Mouse (Mus musculus) heart, postnatal 0 days (tissue): ENCODE results near the gene Zmynd11. TPM values are rescaled to one million over a fixed set of nuclear protein-coding genes. Genes with fewer than 3 reads are reported as not detected.

Experiments used
- ATAC-seq: fragments of 200-750 bp; cut with Nextera tagmentation; 2 replicates; pipeline ENCODE4 v1.8.0; 2017; ENCODE audit warnings: low read depth, moderate number of reproducible peaks, moderate library complexity; ENCODE audit not compliant: insufficient read depth
- DNase-seq: peaks from one replicate; pipeline ENCODE4 v3.0.0-alpha.2; 2016; ENCODE audit warnings: low spot score
- H3K27ac ChIP-seq: fragments of 300-500 bp; sonication (generic); 2 replicates; pipeline ENCODE4 v1.5.1; 2014; ENCODE audit warnings: low read depth, mild to moderate bottlenecking
- H3K27me3 ChIP-seq: fragments of 300-500 bp; sonication (generic); 2 replicates; pipeline ENCODE4 v1.6.1; 2014; ENCODE audit warnings: low read length, mixed read lengths; ENCODE audit not compliant: control insufficient read depth, insufficient read depth
- H3K36me3 ChIP-seq: fragments of 300-500 bp; sonication (generic); replicated peaks from 2 replicates; pipeline ENCODE4 v1.6.1; 2014; ENCODE audit warnings: low read length, mixed read lengths; ENCODE audit not compliant: control insufficient read depth, insufficient read depth
- H3K4me1 ChIP-seq: fragments of 300-500 bp; sonication (generic); 2 replicates; pipeline ENCODE4 v1.6.1; 2014; ENCODE audit warnings: antibody characterized with exemption; ENCODE audit not compliant: control insufficient read depth, insufficient read depth
- H3K4me2 ChIP-seq: fragments of 300-500 bp; sonication (generic); 2 replicates; pipeline ENCODE4 v1.6.1; 2014; ENCODE audit warnings: low read depth, mild to moderate bottlenecking, low read length, moderate library complexity
- H3K4me3 ChIP-seq: fragments of 300-500 bp; sonication (generic); 2 replicates; pipeline ENCODE4 v1.5.1; 2014; ENCODE audit warnings: low read depth, low read length
- H3K9ac ChIP-seq: fragments of 300-500 bp; sonication (generic); replicated peaks from 2 replicates; pipeline ENCODE4 v1.6.1; 2014; ENCODE audit warnings: low read depth, low read length, mixed read lengths
- H3K9me3 ChIP-seq: fragments of 300-500 bp; sonication (generic); replicated peaks from 2 replicates; pipeline ENCODE4 v1.6.1; 2016; ENCODE audit warnings: low read length; ENCODE audit not compliant: control insufficient read depth
- CTCF ChIP-seq: IDR thresholded peaks from 2 replicates; pipeline ENCODE4 v1.5.1; 2016; ENCODE audit warnings: antibody characterized with exemption, control low read depth, low read depth
- EP300 ChIP-seq: IDR thresholded peaks from 2 replicates; pipeline ENCODE4 v1.6.1; 2016; ENCODE audit warnings: antibody characterized with exemption, low read depth
- WGBS: fragments of 180-500 bp; shearing (Covaris S2); extraction: QIAGEN DNeasy Blood & Tissue Kit; methylation state at CpG from one replicate; pipeline ENCODE4 v1.1.7; 2014; 5-methylcytosine and 5-hydroxymethylcytosine counted together
- polyA plus RNA-seq: library from polyadenylated mRNA; unstranded; fragments of >200 nt; fragmentation: Nextera tagmentation; extraction: Ambion mirVana; gene quantifications from 2 replicates; pipeline ENCODE4 v1.2.1, GENCODE M21; 2015
- total RNA-seq: library from RNA; depleted of rRNA; stranded (reverse); fragments of >200 nt; gene quantifications from 2 replicates; pipeline ENCODE4 v1.2.3, GENCODE M21; 2014; ENCODE audit warnings: low replicate concordance

Gene Zmynd11
- total and polyA plus RNA-seq, 2 experiments from 2014 or later, result 99.9 to 101 TPM

- peak; percentile 2 for ATAC-seq
- Histone ChIP-seq H3K27ac (peak overlapping the region; percentile 99), H3K4me2 (peak overlapping the region; percentile 78), H3K36me3 (no peaks in the 10 kb centered on the region), H3K4me3 (peak overlapping the region; percentile 99), H3K9ac (peak overlapping the region; percentile 100), H3K4me1 (peaks cover 53% of the 10 kb centered on the region), H3K9me3 (no peaks in the 10 kb centered on the region), H3K27me3 (no peaks in the 10 kb centered on the region)
- DNase-seq, result peak; percentile 27
- 3% methylated on average over 21 of the region's 21 CpGs for WGBS
- TF ChIP-seq EP300 (no peak), CTCF (no peak)
These were observed 1.9 kb downstream of the Zmynd11 start for GRCm38 (mm10) chr13:9763100-9763827.

- no peak for ATAC-seq
- Histone ChIP-seq H3K4me2 (no peak overlapping the region), H3K9ac (no peak overlapping the region), H3K36me3 (no peaks in the 10 kb centered on the region), H3K4me1 (peaks cover 34% of the 10 kb centered on the region), H3K4me3 (no peak overlapping the region), H3K27ac (no peak overlapping the region; the same call in 1 of the 2 replicates), H3K9me3 (no peaks in the 10 kb centered on the region), H3K27me3 (no peaks in the 10 kb centered on the region)
- no peak for DNase-seq
- WGBS, result 57% methylated on average over 6 of the region's 6 CpGs
- TF ChIP-seq EP300 (no peak), CTCF (no peak)
These were observed 5.1 kb downstream of the Zmynd11 start for GRCm38 (mm10) chr13:9760057-9760456.

GRCm38 (mm10) chr13:9757842-9758491, 7.2 kb downstream of the Zmynd11 start:
- no peaks in the 10 kb centered on the region for H3K9me3 ChIP-seq
- H3K4me3 ChIP-seq, result no peak overlapping the region
- DNase-seq, result no peak
- H3K9ac ChIP-seq, result no peak overlapping the region; the same call in 1 of the 2 replicates
- H3K27ac ChIP-seq, result peak overlapping the region; percentile 46
- no peak overlapping the region for H3K4me2 ChIP-seq
- H3K27me3 ChIP-seq, result no peaks in the 10 kb centered on the region
- ATAC-seq, result no peak
- H3K36me3 ChIP-seq, result no peaks in the 10 kb centered on the region
- TF ChIP-seq CTCF (no peak), EP300 (no peak)
- WGBS, result 58% methylated on average over 9 of the region's 9 CpGs
- peaks cover 32% of the 10 kb centered on the region for H3K4me1 ChIP-seq

- 48% methylated on average over 3 of the region's 3 CpGs for WGBS
- H3K9me3 ChIP-seq, result no peaks in the 10 kb centered on the region
- no peaks in the 10 kb centered on the region for H3K36me3 ChIP-seq
- no peaks in the 10 kb centered on the region for H3K27me3 ChIP-seq
- H3K9ac ChIP-seq, result no peak overlapping the region
- TF ChIP-seq EP300 (no peak), CTCF (no peak)
- no peak for DNase-seq
- peaks cover 18% of the 10 kb centered on the region for H3K4me1 ChIP-seq
- H3K4me2 ChIP-seq, result no peak overlapping the region
- no peak overlapping the region for H3K4me3 ChIP-seq
- ATAC-seq, result no peak
- no peak overlapping the region for H3K27ac ChIP-seq
These were observed 11.4 kb downstream of the Zmynd11 start for GRCm38 (mm10) chr13:9753706-9754105.

- 0 out of 2 replicates have a peak, but pooled peaks have one; percentile 36 for ATAC-seq
- 8% methylated on average over 1 of the region's 1 CpGs for WGBS
- H3K27ac ChIP-seq, result peak overlapping the region; percentile 39; the same call in 1 of the 2 replicates
These were observed 14.8 kb downstream of the Zmynd11 start for GRCm38 (mm10) chr13:9750320-9750719.

More at GRCm38 (mm10) chr13:9750320-9750719, 14.8 kb downstream of the Zmynd11 start:
- Histone ChIP-seq H3K27me3 (no peaks in the 10 kb centered on the region), H3K4me1 (peaks cover 18% of the 10 kb centered on the region), H3K4me3 (no peak overlapping the region), H3K36me3 (no peaks in the 10 kb centered on the region), H3K9ac (no peak overlapping the region), H3K4me2 (no peak overlapping the region), H3K9me3 (no peaks in the 10 kb centered on the region)
- TF ChIP-seq EP300, result no peak
- TF ChIP-seq CTCF, result no peak
- DNase-seq, result peak; percentile 59
